Mouse (Mus musculus) embryonic facial prominence, embryonic 15.5 days (tissue): ENCODE data around the gene Tsc22d1. TPM values are rescaled to one million over a fixed set of nuclear protein-coding genes. Genes with fewer than 3 reads are reported as not detected.

Source experiments
- ATAC-seq: fragments of 200-750 bp; cut with Nextera tagmentation; 2 replicates; pipeline ENCODE4 v1.8.0; 2017; ENCODE audit warnings: low read depth, moderate TSS enrichment; ENCODE audit not compliant: insufficient number of reproducible peaks, low FRiP score, low TSS enrichment
- H3K27ac ChIP-seq: fragments of 300-500 bp; sonication (generic); replicated peaks from 2 replicates; pipeline ENCODE4 v1.5.1; 2015; ENCODE audit warnings: mild to moderate bottlenecking, inconsistent platforms
- H3K27me3 ChIP-seq: fragments of 300-500 bp; sonication (generic); 2 replicates; pipeline ENCODE4 v1.6.1; 2015; ENCODE audit warnings: inconsistent platforms
- H3K36me3 ChIP-seq: fragments of 300-500 bp; sonication (generic); 2 replicates; pipeline ENCODE4 v1.6.1; 2015; ENCODE audit warnings: mild to moderate bottlenecking, inconsistent platforms
- H3K4me1 ChIP-seq: fragments of 300-500 bp; sonication (generic); 2 replicates; pipeline ENCODE4 v1.6.1; 2015; ENCODE audit warnings: inconsistent platforms
- H3K4me2 ChIP-seq: fragments of 300-500 bp; sonication (generic); replicated peaks from 2 replicates; pipeline ENCODE4 v1.6.1; 2015; ENCODE audit warnings: mild to moderate bottlenecking, inconsistent platforms
- H3K4me3 ChIP-seq: fragments of 300-500 bp; sonication (generic); replicated peaks from 2 replicates; pipeline ENCODE4 v1.5.1; 2015; ENCODE audit warnings: mild to moderate bottlenecking, inconsistent platforms
- H3K9ac ChIP-seq: fragments of 300-500 bp; sonication (generic); 2 replicates; pipeline ENCODE4 v1.6.1; 2015; ENCODE audit warnings: inconsistent platforms
- H3K9me3 ChIP-seq: fragments of 300-500 bp; sonication (generic); replicated peaks from 2 replicates; pipeline ENCODE4 v1.6.1; 2016; ENCODE audit warnings: inconsistent platforms
- WGBS: fragments of 180-500 bp; shearing (Covaris S2); methylation state at CpG from one replicate; pipeline ENCODE4 v1.1.7; 2015; 5-methylcytosine and 5-hydroxymethylcytosine counted together
- polyA plus RNA-seq: library from polyadenylated mRNA; unstranded; fragments of >200 nt; fragmentation: Nextera tagmentation; extraction: Ambion mirVana; gene quantifications from 2 replicates; pipeline ENCODE4 v1.2.1, GENCODE M21; 2015

Gene Tsc22d1
- polyA plus RNA-seq, 1 experiment from 2014 or later = 514 TPM

DNA sequence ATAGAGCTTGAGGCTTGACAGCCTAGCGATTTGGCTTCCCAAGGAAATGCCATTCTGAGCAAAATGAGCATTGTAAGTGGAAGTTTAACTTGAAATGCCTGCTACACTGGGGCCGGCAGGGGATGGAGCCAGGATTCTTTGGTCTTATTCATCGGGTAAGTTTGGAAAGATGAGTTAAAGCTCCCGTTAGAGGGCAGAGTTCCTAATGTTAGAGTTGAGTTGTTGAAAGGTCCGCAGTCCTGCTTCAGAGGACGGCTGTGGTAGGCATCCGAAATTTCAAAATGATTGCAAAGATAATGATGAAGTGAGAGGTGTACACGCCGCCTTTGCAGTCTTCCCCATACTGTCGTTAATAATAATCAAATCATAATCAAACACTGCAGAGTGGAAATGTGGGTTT lies 27.4 kb downstream of the Tsc22d1 start:
- Histone ChIP-seq H3K4me3 (no peak overlapping the region), H3K9me3 (no peaks in the 10 kb centered on the region), H3K27ac (no peak overlapping the region), H3K27me3 (no peaks in the 10 kb centered on the region), H3K4me1 (no peaks in the 10 kb centered on the region), H3K9ac (no peak overlapping the region), H3K36me3 (peaks cover 15% of the 10 kb centered on the region), H3K4me2 (no peak overlapping the region)
- no peak for ATAC-seq
- WGBS = 76% methylated on average over 10 of the region's 10 CpGs

- H3K9ac ChIP-seq = no peak overlapping the region
- no peak overlapping the region for H3K4me2 ChIP-seq
- H3K4me1 ChIP-seq = no peaks in the 10 kb centered on the region
- WGBS = 62% methylated on average over 4 of the region's 4 CpGs
- H3K27ac ChIP-seq = no peak overlapping the region
- ATAC-seq = no peak
- no peaks in the 10 kb centered on the region for H3K27me3 ChIP-seq
- H3K4me3 ChIP-seq = no peak overlapping the region
- no peaks in the 10 kb centered on the region for H3K9me3 ChIP-seq
- no peaks in the 10 kb centered on the region for H3K36me3 ChIP-seq
Measured at GRCm38 (mm10) chr14:76448987-76449386, 34.2 kb downstream of the Tsc22d1 start.

GRCm38 (mm10) chr14:76451011-76451410 lies 36.2 kb downstream of the Tsc22d1 start:
- ATAC-seq = no peak
- Histone ChIP-seq H3K27ac (no peak overlapping the region), H3K9me3 (no peaks in the 10 kb centered on the region)

DNA sequence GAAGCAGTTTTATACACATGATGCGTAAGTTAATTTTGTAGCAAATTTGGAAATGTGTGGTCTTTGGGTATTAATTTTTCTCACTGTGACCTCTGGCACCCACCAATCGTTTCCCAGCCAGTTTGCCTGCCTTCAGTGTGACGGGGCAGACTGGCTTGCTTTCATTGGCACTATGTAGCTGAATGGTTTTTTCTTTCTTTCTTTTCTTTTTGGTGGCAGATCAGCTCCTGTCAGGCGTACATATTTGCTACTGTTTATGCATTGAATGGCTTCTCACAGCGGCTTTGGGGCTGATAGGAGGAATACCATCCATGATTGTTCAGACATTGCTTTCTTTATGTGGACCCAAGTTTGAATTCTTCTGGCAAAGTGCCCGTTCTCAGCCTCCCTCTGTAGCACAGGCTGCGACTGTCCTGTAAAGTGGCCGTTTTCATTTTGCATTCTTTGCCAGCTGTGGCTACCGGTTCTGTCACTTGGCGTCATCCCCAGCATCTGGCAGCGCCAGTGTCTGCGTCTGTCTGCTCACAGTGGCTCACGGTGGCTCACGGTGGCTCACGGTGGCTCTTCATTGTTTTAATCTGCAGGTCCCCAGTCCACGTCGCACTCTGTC lies 38.1 kb downstream of the Tsc22d1 start:
- no peaks in the 10 kb centered on the region for H3K36me3 ChIP-seq
- no peak overlapping the region for H3K9ac ChIP-seq
- no peak for ATAC-seq
- no peaks in the 10 kb centered on the region for H3K9me3 ChIP-seq
- no peaks in the 10 kb centered on the region for H3K27me3 ChIP-seq
- no peak overlapping the region for H3K27ac ChIP-seq
- H3K4me3 ChIP-seq = no peak overlapping the region
- H3K4me1 ChIP-seq = 0 out of 2 replicates have a peak, but pooled peaks cover 8% of the 10 kb centered on the region
- 76% methylated on average over 17 of the region's 17 CpGs for WGBS
- no peak overlapping the region for H3K4me2 ChIP-seq

More at GRCm38 (mm10) chr14:76451011-76451410, 36.2 kb downstream of the Tsc22d1 start:
- H3K27me3 ChIP-seq = no peaks in the 10 kb centered on the region
- WGBS = 77% methylated on average over 6 of the region's 6 CpGs
- 0 out of 2 replicates have a peak, but pooled peaks cover 8% of the 10 kb centered on the region for H3K4me1 ChIP-seq
- no peak overlapping the region for H3K4me3 ChIP-seq
- H3K36me3 ChIP-seq = no peaks in the 10 kb centered on the region
- no peak overlapping the region for H3K9ac ChIP-seq
- no peak overlapping the region for H3K4me2 ChIP-seq

DNA sequence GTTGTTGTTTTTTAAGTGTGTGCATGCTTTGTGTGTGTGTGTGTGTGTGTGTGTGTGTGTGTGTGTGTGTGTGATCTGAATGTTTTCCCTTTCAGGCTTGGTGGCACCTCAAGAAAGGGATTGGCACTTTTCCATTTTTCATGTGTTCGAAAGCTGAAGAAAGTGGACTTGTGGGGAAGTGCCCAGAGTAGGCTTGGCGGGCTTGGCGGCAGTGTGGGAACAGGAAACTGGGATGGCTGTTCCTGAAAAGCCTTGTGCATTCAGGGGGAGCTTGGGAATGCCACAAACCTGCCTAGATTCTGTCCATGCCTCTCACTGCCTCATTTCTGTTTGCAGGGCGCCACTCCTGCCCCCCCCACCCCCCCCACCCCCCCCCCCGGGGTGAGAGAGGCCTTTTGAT lies 39.9 kb downstream of the Tsc22d1 start:
- Histone ChIP-seq H3K4me1 (0 out of 2 replicates have a peak, but pooled peaks cover 8% of the 10 kb centered on the region), H3K36me3 (no peaks in the 10 kb centered on the region), H3K9ac (no peak overlapping the region), H3K9me3 (no peaks in the 10 kb centered on the region), H3K27ac (no peak overlapping the region), H3K4me2 (no peak overlapping the region), H3K27me3 (no peaks in the 10 kb centered on the region), H3K4me3 (no peak overlapping the region)
- WGBS = 61% methylated on average over 5 of the region's 5 CpGs
- no peak for ATAC-seq

DNA sequence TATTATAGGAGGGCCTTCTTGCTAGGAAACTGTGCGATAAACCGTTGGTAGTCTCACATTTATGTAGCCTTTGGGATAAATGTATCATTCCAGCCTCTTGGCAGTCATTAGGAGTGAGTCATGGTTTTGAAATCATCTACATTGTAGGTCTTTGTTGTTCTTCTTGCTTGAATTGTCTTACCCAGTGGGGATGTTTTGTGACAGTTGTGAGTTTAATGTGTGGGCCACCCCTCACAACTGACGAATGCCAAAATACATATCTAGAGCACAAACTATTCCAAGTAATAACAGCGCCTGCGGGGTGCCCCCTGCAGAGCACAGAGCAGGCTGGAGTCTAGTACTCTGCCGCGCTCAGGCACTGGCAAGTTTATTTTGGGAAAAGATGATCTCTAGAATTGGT lies 40.4 kb downstream of the Tsc22d1 start:
- Histone ChIP-seq H3K36me3 (no peaks in the 10 kb centered on the region), H3K27me3 (no peaks in the 10 kb centered on the region), H3K27ac (no peak overlapping the region), H3K9me3 (no peaks in the 10 kb centered on the region), H3K4me2 (no peak overlapping the region), H3K4me3 (no peak overlapping the region), H3K9ac (no peak overlapping the region), H3K4me1 (0 out of 2 replicates have a peak, but pooled peaks cover 8% of the 10 kb centered on the region)
- 66% methylated on average over 7 of the region's 7 CpGs for WGBS
- no peak for ATAC-seq

- Histone ChIP-seq H3K27me3 (no peaks in the 10 kb centered on the region), H3K9me3 (no peaks in the 10 kb centered on the region), H3K4me3 (no peak overlapping the region), H3K9ac (no peak overlapping the region), H3K4me1 (0 out of 2 replicates have a peak, but pooled peaks cover 8% of the 10 kb centered on the region), H3K27ac (no peak overlapping the region), H3K4me2 (no peak overlapping the region), H3K36me3 (no peaks in the 10 kb centered on the region)
- 69% methylated on average over 3 of the region's 3 CpGs for WGBS
- ATAC-seq = no peak
Measured at GRCm38 (mm10) chr14:76457696-76458095, 42.9 kb downstream of the Tsc22d1 start.

- no peak overlapping the region for H3K27ac ChIP-seq
- H3K36me3 ChIP-seq = no peaks in the 10 kb centered on the region
- no peak overlapping the region for H3K4me2 ChIP-seq
- ATAC-seq = no peak
- H3K9ac ChIP-seq = no peak overlapping the region
- H3K4me1 ChIP-seq = peaks cover 23% of the 10 kb centered on the region; the same call in 1 of the 2 replicates
- H3K9me3 ChIP-seq = no peaks in the 10 kb centered on the region
- 79% methylated on average over 7 of the region's 7 CpGs for WGBS
- no peak overlapping the region for H3K4me3 ChIP-seq
- no peaks in the 10 kb centered on the region for H3K27me3 ChIP-seq
Measured at GRCm38 (mm10) chr14:76460181-76460580, 45.4 kb downstream of the Tsc22d1 start.

DNA sequence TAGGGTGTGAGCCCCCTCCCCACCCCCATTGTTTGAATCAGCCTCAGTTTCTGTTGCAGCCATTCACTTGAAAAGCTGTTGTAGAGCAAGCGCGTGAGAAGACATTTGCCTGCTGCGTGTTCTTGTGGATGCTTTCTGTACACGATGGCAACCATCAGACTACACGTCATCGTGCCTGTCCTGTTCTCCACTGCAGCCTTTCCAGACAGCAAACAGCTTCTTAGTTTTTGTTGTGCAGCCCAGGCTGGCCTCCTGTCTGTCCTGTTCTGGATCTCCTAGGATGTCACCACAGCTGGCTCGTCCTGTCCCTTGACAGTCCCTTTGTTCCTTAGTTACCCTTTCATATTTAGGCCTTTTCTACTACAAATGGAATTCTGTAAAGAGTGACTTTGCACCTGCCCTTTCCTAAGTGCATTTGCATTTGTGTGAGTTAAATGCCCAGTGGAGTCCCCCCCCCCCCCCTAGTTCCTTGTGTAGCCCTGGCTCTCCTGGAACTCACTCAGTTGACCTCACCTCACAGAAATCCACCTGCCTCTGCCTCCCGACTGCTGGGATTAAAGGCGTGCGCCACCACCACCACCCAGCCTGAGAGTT lies 46.5 kb downstream of the Tsc22d1 start:
- 89% methylated on average over 10 of the region's 10 CpGs for WGBS
- Histone ChIP-seq H3K4me3 (no peak overlapping the region), H3K27me3 (no peaks in the 10 kb centered on the region), H3K9me3 (no peaks in the 10 kb centered on the region), H3K4me1 (peaks cover 22% of the 10 kb centered on the region; the same call in 1 of the 2 replicates), H3K27ac (no peak overlapping the region; the same call in 1 of the 2 replicates), H3K36me3 (no peaks in the 10 kb centered on the region), H3K4me2 (no peak overlapping the region), H3K9ac (no peak overlapping the region)
- no peak for ATAC-seq

GRCm38 (mm10) chr14:76463414-76464098 lies 48.8 kb downstream of the Tsc22d1 start:
- Histone ChIP-seq H3K36me3 (no peaks in the 10 kb centered on the region), H3K4me1 (peaks cover 41% of the 10 kb centered on the region), H3K9me3 (no peaks in the 10 kb centered on the region), H3K4me3 (no peak overlapping the region), H3K4me2 (no peak overlapping the region), H3K27me3 (no peaks in the 10 kb centered on the region), H3K27ac (peak overlapping the region; percentile 68), H3K9ac (no peak overlapping the region)
- ATAC-seq = no peak
- WGBS = 66% methylated on average over 4 of the region's 4 CpGs

DNA sequence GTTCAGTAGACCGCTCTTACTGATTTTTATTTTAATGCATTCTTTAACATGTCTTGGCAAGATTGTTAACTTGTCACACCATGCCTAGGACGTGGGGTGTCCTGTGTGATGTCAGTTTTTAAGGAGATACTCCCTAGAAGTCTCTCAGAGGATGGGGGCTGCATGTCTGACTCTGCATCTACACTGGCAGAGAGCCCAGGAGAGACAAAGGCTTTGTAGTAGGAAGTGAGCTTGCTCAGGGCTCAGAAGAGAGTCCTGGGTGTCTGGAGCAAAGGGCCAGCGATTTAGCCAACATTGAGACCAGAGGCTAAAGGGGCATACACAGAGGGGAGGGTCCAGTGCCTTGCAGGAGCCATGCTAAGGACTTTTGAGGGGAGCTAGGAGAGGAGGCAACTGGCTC lies 50.2 kb downstream of the Tsc22d1 start:
- WGBS = 56% methylated on average over 3 of the region's 3 CpGs
- no peak overlapping the region for H3K9ac ChIP-seq
- H3K27me3 ChIP-seq = no peaks in the 10 kb centered on the region
- no peak overlapping the region for H3K4me3 ChIP-seq
- no peak overlapping the region for H3K4me2 ChIP-seq
- H3K9me3 ChIP-seq = no peaks in the 10 kb centered on the region
- H3K36me3 ChIP-seq = no peaks in the 10 kb centered on the region
- no peak for ATAC-seq
- peaks cover 51% of the 10 kb centered on the region for H3K4me1 ChIP-seq
- H3K27ac ChIP-seq = no peak overlapping the region
